Mouse (Mus musculus) liver, embryonic 16.5 days (tissue): ENCODE measurements around the gene Mill2. TPM values are rescaled to one million over a fixed set of nuclear protein-coding genes. Genes with fewer than 3 reads are reported as not detected.

Experiments
- ATAC-seq: fragments of 200-750 bp; cut with Nextera tagmentation; 2 replicates; pipeline ENCODE4 v1.8.0; 2017; ENCODE audit warnings: low read depth, mild to moderate bottlenecking, moderate number of reproducible peaks, moderate library complexity
- H3K27ac ChIP-seq: fragments of 300-500 bp; sonication (generic); 2 replicates; pipeline ENCODE4 v1.5.1; 2014; ENCODE audit warnings: mild to moderate bottlenecking, low read length
- H3K27me3 ChIP-seq: fragments of 300-500 bp; sonication (generic); 2 replicates; pipeline ENCODE4 v1.6.1; 2014; ENCODE audit warnings: low read depth, low read length, mixed read lengths; ENCODE audit not compliant: control insufficient read depth, insufficient read depth
- H3K36me3 ChIP-seq: fragments of 300-500 bp; sonication (generic); 2 replicates; pipeline ENCODE4 v1.6.1; 2014; ENCODE audit warnings: mild to moderate bottlenecking; ENCODE audit not compliant: control insufficient read depth, insufficient read depth
- H3K4me1 ChIP-seq: fragments of 300-500 bp; sonication (generic); 2 replicates; pipeline ENCODE4 v1.6.1; 2014; ENCODE audit warnings: low read depth, low read length, mixed read lengths; ENCODE audit not compliant: control insufficient read depth
- H3K4me2 ChIP-seq: fragments of 300-500 bp; sonication (generic); 2 replicates; pipeline ENCODE4 v1.6.1; 2014; ENCODE audit warnings: low read depth, low read length, mixed read lengths
- H3K4me3 ChIP-seq: fragments of 300-500 bp; sonication (generic); 2 replicates; pipeline ENCODE4 v1.5.1; 2014; ENCODE audit warnings: low read depth, mild to moderate bottlenecking, low read length
- H3K9ac ChIP-seq: fragments of 300-500 bp; sonication (generic); 2 replicates; pipeline ENCODE4 v1.6.1; 2014; ENCODE audit warnings: low read depth, low read length
- H3K9me3 ChIP-seq: fragments of 300-500 bp; sonication (generic); replicated peaks from 2 replicates; pipeline ENCODE4 v1.6.1; 2016; ENCODE audit warnings: low read length; ENCODE audit not compliant: control insufficient read depth
- WGBS: fragments of 180-500 bp; shearing (Covaris S2); extraction: QIAGEN DNeasy Blood & Tissue Kit; methylation state at CpG from one replicate; pipeline ENCODE4 v1.1.7; 2014; ENCODE audit not compliant: insufficient replicate concordance; 5-methylcytosine and 5-hydroxymethylcytosine counted together
- polyA plus RNA-seq: library from polyadenylated mRNA; unstranded; fragments of >200 nt; fragmentation: Nextera tagmentation; extraction: Ambion mirVana; gene quantifications from 2 replicates; pipeline ENCODE4 v1.2.1, GENCODE M21; 2015

The Mill2 gene
- polyA plus RNA-seq, 1 experiment from 2014 or later: 0.24 TPM

DNA sequence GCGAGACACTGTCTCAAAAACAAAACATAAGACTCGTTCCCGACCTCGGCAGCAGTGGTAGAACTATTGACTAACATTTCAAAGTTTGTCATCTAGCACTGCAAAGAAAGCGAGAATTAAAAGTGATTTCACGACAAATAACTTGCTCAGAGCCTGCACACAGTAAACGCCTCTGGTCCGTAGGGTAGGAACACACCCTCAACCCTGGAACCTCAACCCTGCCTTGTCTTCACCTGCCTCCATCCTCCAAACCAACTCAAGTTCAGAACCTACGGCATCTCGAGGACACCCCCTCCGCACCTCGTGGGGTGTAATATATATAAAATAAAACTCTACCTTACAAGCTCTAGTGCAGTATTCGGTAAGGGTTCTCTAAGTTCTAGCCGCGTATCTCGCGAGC lies 70.0 kb downstream of the Mill2 start:
- H3K27ac ChIP-seq: 0 out of 2 replicates have a peak overlapping the region, but pooled peaks have one; percentile 3
- H3K4me2 ChIP-seq: peak overlapping the region; percentile 80
- ATAC-seq: 0 out of 2 replicates have a peak, but pooled peaks have one; percentile 15
- H3K27me3 ChIP-seq: no peaks in the 10 kb centered on the region
- peak overlapping the region; percentile 67 for H3K9ac ChIP-seq
- no peaks in the 10 kb centered on the region for H3K36me3 ChIP-seq
- 4% methylated on average over 17 of the region's 17 CpGs for WGBS
- H3K9me3 ChIP-seq: no peaks in the 10 kb centered on the region
- peak overlapping the region; percentile 74 for H3K4me3 ChIP-seq
- peaks cover 15% of the 10 kb centered on the region for H3K4me1 ChIP-seq

DNA sequence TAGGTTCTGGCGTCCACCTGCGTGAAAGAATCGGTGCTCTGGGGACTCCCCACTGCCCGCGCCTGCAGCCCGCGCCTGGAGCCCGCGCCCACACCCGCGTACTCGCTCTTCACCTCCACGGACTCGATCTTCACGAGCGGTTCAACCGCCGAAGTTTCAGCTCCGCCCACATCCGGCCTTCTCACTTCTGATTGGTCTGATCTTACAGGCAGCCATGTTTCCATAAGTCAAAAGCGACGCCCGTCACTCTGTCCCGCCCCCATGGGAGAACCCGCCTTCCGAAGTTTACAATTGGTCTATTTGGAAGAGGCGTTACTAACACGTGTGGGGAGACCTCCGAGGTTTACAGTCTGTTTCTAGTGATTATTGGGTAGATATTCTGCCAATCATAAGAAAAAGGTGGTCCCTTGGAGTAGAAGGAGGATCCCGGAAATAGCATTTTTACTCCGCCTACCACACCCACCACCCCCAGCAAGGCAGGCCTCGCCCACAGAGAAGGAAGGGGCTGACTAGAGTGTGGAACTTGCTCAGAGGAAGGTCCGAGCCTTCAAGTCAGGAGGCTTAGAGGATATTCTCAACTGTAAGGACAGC lies 70.6 kb downstream of the Mill2 start, which contains the start of gene Ccdc61:
Gene Ccdc61 (minus strand): TSS at position 175 of the 591 bp plus-strand sequence.
- H3K4me3 ChIP-seq: peak within 1 kb of the TSS; percentile 74
- peak; percentile 99 for ATAC-seq
- no peaks in the 10 kb centered on the region for H3K9me3 ChIP-seq
- H3K4me1 ChIP-seq: peaks cover 15% of the 10 kb centered on the region
- under 1% methylated on average over 33 of the region's 33 CpGs for WGBS
- H3K36me3 ChIP-seq: no peaks in the 10 kb centered on the region
- no peaks in the 10 kb centered on the region for H3K27me3 ChIP-seq
- H3K27ac ChIP-seq: 0 out of 2 replicates have a peak within 1 kb of the TSS, but pooled peaks have one; percentile 3
- peak within 1 kb of the TSS; percentile 67 for H3K9ac ChIP-seq
- H3K4me2 ChIP-seq: peak within 1 kb of the TSS; percentile 80

Other genes with a start within 250 kb of the Mill2 start
- not detected in 2 replicates for gene Psg23, start 223.5 kb upstream of the Mill2 start, polyA plus RNA-seq
- gene Psg21, start 183.2 kb upstream of the Mill2 start, polyA plus RNA-seq: not detected in 2 replicates
- gene Psg20, start 153.8 kb upstream of the Mill2 start, polyA plus RNA-seq: not detected in 2 replicates
- gene Psg22, start 121.9 kb upstream of the Mill2 start, polyA plus RNA-seq: 0.12 and 0.14 TPM in 2 replicates
- not detected in 2 replicates for gene Psg19, start 41.4 kb upstream of the Mill2 start, polyA plus RNA-seq
- not detected in 2 replicates for gene Psg17, start 18.4 kb upstream of the Mill2 start, polyA plus RNA-seq
- gene Pglyrp1, start 31.4 kb downstream of the Mill2 start, polyA plus RNA-seq: 76.1 and 87.5 TPM in 2 replicates
- 7.9 and 8.4 TPM in 2 replicates for gene Ccdc61, start 70.4 kb downstream of the Mill2 start, polyA plus RNA-seq
- 0.06 and 0.09 TPM in 2 replicates for gene Nova2, start 85.9 kb downstream of the Mill2 start, polyA plus RNA-seq
- not detected in 2 replicates for gene Nanos2, start 147.4 kb downstream of the Mill2 start, polyA plus RNA-seq
- gene Mypop, start 151.3 kb downstream of the Mill2 start, polyA plus RNA-seq: 0.12 and 0.48 TPM in 2 replicates
- 6.4 and 6.6 TPM in 2 replicates for gene Irf2bp1, start 164.1 kb downstream of the Mill2 start, polyA plus RNA-seq
- 60.8 and 63.7 TPM in 2 replicates for gene Foxa3, start 183.6 kb downstream of the Mill2 start, polyA plus RNA-seq
- 13.8 TPM in 2 replicates for gene Sympk, start 184.4 kb downstream of the Mill2 start, polyA plus RNA-seq
- gene Rsph6a, start 214.7 kb downstream of the Mill2 start, polyA plus RNA-seq: not detected in 2 replicates
- gene Dmwd, start 236.3 kb downstream of the Mill2 start, polyA plus RNA-seq: 2.4 and 3.5 TPM in 2 replicates
- 12.2 and 17.1 TPM in 2 replicates for gene Dmpk, start 243.9 kb downstream of the Mill2 start, polyA plus RNA-seq